Mouse (Mus musculus): ENCODE measurements around the gene Rpl21.
A peak's percentile ranks its signal among the peaks of the same experiment; 100 is the strongest.

The Rpl21 gene

GRCm38 (mm10) chr5:146832769-146833448 lies at the start of gene Rpl21:
Gene Rpl21 (plus strand): TSS chr5:146832890.
- DNase-seq (ENCODE audit: low spot score) = peak; percentile 95

- DNase-seq (ENCODE audit: low spot score) = no peak
Observed at GRCm38 (mm10) chr5:146783300-146783699, 49.4 kb upstream of the Rpl21 start.

- no peak for DNase-seq (ENCODE audit: low spot score)
Observed at GRCm38 (mm10) chr5:146783891-146784290, 48.8 kb upstream of the Rpl21 start.

GRCm38 (mm10) chr5:146786123-146786522 lies 46.6 kb upstream of the Rpl21 start:
- no peak for DNase-seq (ENCODE audit: low spot score)

- no peak for DNase-seq (ENCODE audit: low spot score)
Observed at GRCm38 (mm10) chr5:146789413-146789812, 43.3 kb upstream of the Rpl21 start.

GRCm38 (mm10) chr5:146790944-146791343 lies 41.7 kb upstream of the Rpl21 start:
- DNase-seq (ENCODE audit: low spot score) = no peak

GRCm38 (mm10) chr5:146792140-146792791 lies 40.4 kb upstream of the Rpl21 start:
- DNase-seq (ENCODE audit: low spot score) = peak; percentile 25

- no peak for DNase-seq (ENCODE audit: low spot score)
Observed at GRCm38 (mm10) chr5:146793630-146794083, 39.0 kb upstream of the Rpl21 start.

- DNase-seq (ENCODE audit: low spot score) = peak; percentile 22
Observed at GRCm38 (mm10) chr5:146794084-146794852, 38.4 kb upstream of the Rpl21 start.

GRCm38 (mm10) chr5:146794853-146795252 lies 37.8 kb upstream of the Rpl21 start, which contains the start of gene Usp12:
Gene Usp12 (minus strand): TSS chr5:146795006.
- DNase-seq (ENCODE audit: low spot score) = peak; percentile 96

GRCm38 (mm10) chr5:146795728-146796127 lies 37.0 kb upstream of the Rpl21 start:
- no peak for DNase-seq (ENCODE audit: low spot score)

GRCm38 (mm10) chr5:146798031-146798430 lies 34.7 kb upstream of the Rpl21 start:
- DNase-seq (ENCODE audit: low spot score) = peak; percentile 18

- no peak for DNase-seq (ENCODE audit: low spot score)
Observed at GRCm38 (mm10) chr5:146806004-146806430, 26.7 kb upstream of the Rpl21 start.

- no peak for DNase-seq (ENCODE audit: low spot score)
Observed at GRCm38 (mm10) chr5:146809951-146810350, 22.7 kb upstream of the Rpl21 start.

- no peak for DNase-seq (ENCODE audit: low spot score)
Observed at GRCm38 (mm10) chr5:146812866-146813265, 19.8 kb upstream of the Rpl21 start.

- DNase-seq (ENCODE audit: low spot score) = no peak
Observed at GRCm38 (mm10) chr5:146813421-146813820, 19.3 kb upstream of the Rpl21 start.

GRCm38 (mm10) chr5:146815394-146815793 lies 17.3 kb upstream of the Rpl21 start:
- no peak for DNase-seq (ENCODE audit: low spot score)

GRCm38 (mm10) chr5:146817583-146817982 lies 15.1 kb upstream of the Rpl21 start:
- no peak for DNase-seq (ENCODE audit: low spot score)

- no peak for DNase-seq (ENCODE audit: low spot score)
Observed at GRCm38 (mm10) chr5:146818906-146819623, 13.6 kb upstream of the Rpl21 start.

- DNase-seq (ENCODE audit: low spot score) = no peak
Observed at GRCm38 (mm10) chr5:146823005-146823404, 9.7 kb upstream of the Rpl21 start.

- DNase-seq (ENCODE audit: low spot score) = no peak
Observed at GRCm38 (mm10) chr5:146829528-146829927, 3.2 kb upstream of the Rpl21 start.

GRCm38 (mm10) chr5:146832435-146832768 lies 288 bp upstream of the Rpl21 start:
- DNase-seq (ENCODE audit: low spot score) = no peak

All from lung, postnatal 25 days (tissue).